Mouse (Mus musculus) kidney, postnatal 14 days (tissue): ENCODE measurements around the gene Klkb1.
A peak's percentile ranks its signal among the peaks of the same experiment; 100 is the strongest.

ENCODE experiments used
- DNase-seq: peaks from one replicate; pipeline ENCODE4 v3.0.0; 2022; ENCODE audit warnings: mixed read lengths

Klkb1 gene

GRCm38 (mm10) chr8:45267611-45268391 is 26.9 kb downstream of the Klkb1 start:
- no peak for DNase-seq

GRCm38 (mm10) chr8:45266993-45267392 is 27.7 kb downstream of the Klkb1 start:
- DNase-seq: no peak

- DNase-seq: no peak
Observed at GRCm38 (mm10) chr8:45264918-45265317, 29.7 kb downstream of the Klkb1 start.

GRCm38 (mm10) chr8:45262851-45263250 is 31.8 kb downstream of the Klkb1 start:
- DNase-seq: no peak

GRCm38 (mm10) chr8:45261920-45262319 is 32.7 kb downstream of the Klkb1 start, which contains the start of gene F11:
TSS of gene F11 (minus strand) at chr8:45262031.
- no peak for DNase-seq

- DNase-seq: no peak
Observed at GRCm38 (mm10) chr8:45258421-45258820, 36.2 kb downstream of the Klkb1 start.

- DNase-seq: no peak
Observed at GRCm38 (mm10) chr8:45255040-45255439, 39.6 kb downstream of the Klkb1 start.

GRCm38 (mm10) chr8:45254194-45254842 is 40.3 kb downstream of the Klkb1 start:
- DNase-seq: no peak

GRCm38 (mm10) chr8:45253586-45253985 is 41.1 kb downstream of the Klkb1 start:
- no peak for DNase-seq

GRCm38 (mm10) chr8:45253111-45253510 is 41.5 kb downstream of the Klkb1 start:
- no peak for DNase-seq

- DNase-seq: no peak
Observed at GRCm38 (mm10) chr8:45246307-45246706, 48.4 kb downstream of the Klkb1 start.

GRCm38 (mm10) chr8:45239363-45239762 is 55.3 kb downstream of the Klkb1 start:
- no peak for DNase-seq

GRCm38 (mm10) chr8:45238282-45238681 is 56.4 kb downstream of the Klkb1 start:
- peak; percentile 43 for DNase-seq

- DNase-seq: peak; percentile 57
Observed at GRCm38 (mm10) chr8:45236164-45236912, 58.3 kb downstream of the Klkb1 start.

- DNase-seq: no peak
Observed at GRCm38 (mm10) chr8:45235228-45235627, 59.4 kb downstream of the Klkb1 start.

- DNase-seq: no peak
Observed at GRCm38 (mm10) chr8:45233256-45233655, 61.4 kb downstream of the Klkb1 start.
